Mouse (Mus musculus) ovary, postnatal 10 days (tissue): ENCODE measurements around the gene Dupd1.

Source experiments
- DNase-seq: peaks from one replicate; pipeline ENCODE4 v3.0.0; 2022; ENCODE audit warnings: low spot score

The Dupd1 gene

GRCm38 (mm10) chr14:21722021-21722698 is 7.8 kb upstream of the Dupd1 start:
- DNase-seq = no peak

GRCm38 (mm10) chr14:21720430-21721205 is 6.2 kb upstream of the Dupd1 start:
- no peak for DNase-seq

- DNase-seq = no peak
Measured at GRCm38 (mm10) chr14:21719646-21720383, 5.4 kb upstream of the Dupd1 start.

GRCm38 (mm10) chr14:21711231-21711630 is 3.1 kb downstream of the Dupd1 start:
- no peak for DNase-seq

GRCm38 (mm10) chr14:21709545-21709944 is 4.8 kb downstream of the Dupd1 start:
- no peak for DNase-seq

GRCm38 (mm10) chr14:21706759-21707571 is 7.4 kb downstream of the Dupd1 start:
- DNase-seq = peak; percentile 10

- DNase-seq = no peak
Measured at GRCm38 (mm10) chr14:21705462-21705861, 8.9 kb downstream of the Dupd1 start.

GRCm38 (mm10) chr14:21703255-21703654 is 11.1 kb downstream of the Dupd1 start:
- DNase-seq = no peak

GRCm38 (mm10) chr14:21702691-21703090 is 11.7 kb downstream of the Dupd1 start:
- DNase-seq = no peak

GRCm38 (mm10) chr14:21696186-21696830 is 18.1 kb downstream of the Dupd1 start:
- no peak for DNase-seq

- DNase-seq = no peak
Measured at GRCm38 (mm10) chr14:21695020-21695419, 19.4 kb downstream of the Dupd1 start.

GRCm38 (mm10) chr14:21691070-21691469 is 23.3 kb downstream of the Dupd1 start:
- no peak for DNase-seq

GRCm38 (mm10) chr14:21686376-21687279 is 27.7 kb downstream of the Dupd1 start:
- DNase-seq = no peak

- DNase-seq = no peak
Measured at GRCm38 (mm10) chr14:21685411-21686146, 28.8 kb downstream of the Dupd1 start.

GRCm38 (mm10) chr14:21683834-21684233 is 30.5 kb downstream of the Dupd1 start:
- no peak for DNase-seq

GRCm38 (mm10) chr14:21682681-21683129 is 31.7 kb downstream of the Dupd1 start:
- DNase-seq = no peak

GRCm38 (mm10) chr14:21679631-21680201 is 34.7 kb downstream of the Dupd1 start:
- DNase-seq = no peak

- DNase-seq = no peak
Measured at GRCm38 (mm10) chr14:21678509-21679285, 35.7 kb downstream of the Dupd1 start.
